20 mouse cellular contexts compared by ENCODE assay signal in the genomic region with DNA sequence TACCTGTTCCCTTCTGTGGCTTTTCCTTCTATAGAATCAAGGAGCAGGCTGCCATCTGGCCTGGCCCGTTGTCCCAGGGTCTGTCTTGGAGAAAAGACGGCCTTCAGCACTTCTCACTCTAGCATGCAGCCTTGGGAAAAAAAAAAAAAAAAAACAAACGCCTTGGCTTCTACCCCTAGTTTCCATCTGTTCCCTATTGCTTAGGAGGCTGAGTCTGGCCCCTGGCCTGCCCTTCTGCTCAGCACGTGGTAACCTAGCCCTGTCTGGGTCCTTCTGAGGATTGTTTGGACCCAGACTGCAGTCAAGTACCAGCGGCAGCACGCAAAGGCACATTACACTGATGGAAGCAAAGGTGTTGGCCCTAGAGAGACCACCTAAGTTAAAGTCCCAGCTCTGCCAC. TPM values are rescaled to one million over a fixed set of nuclear protein-coding genes. Genes with fewer than 3 reads are reported as not detected.
DNase-seq lines count a peak whose midpoint lies in the region; ATAC-seq and TF ChIP-seq lines count a peak whose summit lies in the region.
"Had no signal": no experiment of that assay in that cellular context is flagged by ENCODE, and none has a peak within 500 bp of the region (broad histone marks: within the 10 kb centered on the region; RNA-seq: fewer than 3 reads in every experiment).

No protein-coding gene starts in this region.

- H3K27me3 ChIP-seq in cerebellum, adult 2 months (ENCODE audit: control insufficient read depth, insufficient read depth, low read length), result no peaks in the 10 kb centered on the region

- TF ChIP-seq POLR2A in cerebellum, adult 2 months (IDR thresholded peaks at IDR 0.05; ENCODE audit: borderline replicate concordance, insufficient read depth, low read length), result no peak
- TF ChIP-seq POLR2A in embryonic fibroblast, embryonic 13.5 days (IDR thresholded peaks at IDR 0.05; ENCODE audit: low read depth, low read length), result no peak

- intact Hi-C loops in left cerebral cortex, adult 2 months (cut with DNase I), result loop anchor here (5.0 to 10.0 kb wide), 2 partner anchors 170 to 267 kb away; a partner anchor contains a TSS
- intact Hi-C loops in left cerebral cortex, postnatal 36 days (cut with DNase I), result no loop called here
- intact Hi-C loops in gastrocnemius, adult 2 months (cut with DNase I), result loop anchor here (5.0 kb wide), 1 partner anchor 75 kb away; no protein-coding TSS in a partner anchor

- no peak for TF ChIP-seq CTCF in left cerebral cortex, adult 2 months (IDR thresholded peaks at IDR 0.05)
- no peak for TF ChIP-seq CTCF in cerebellum, adult 2 months (IDR thresholded peaks at IDR 0.05; ENCODE audit: borderline replicate concordance, insufficient read depth, low read depth, low read length)
- TF ChIP-seq CTCF in embryonic fibroblast, embryonic 13.5 days (IDR thresholded peaks at IDR 0.05; ENCODE audit: borderline replicate concordance, insufficient read depth, low read length), result no peak
- TF ChIP-seq CTCF in gastrocnemius, adult 2 months (IDR thresholded peaks at IDR 0.05), result no peak

- no peak overlapping the region for H3K4me3 ChIP-seq in left cerebral cortex, adult 2 months
- H3K4me3 ChIP-seq in cerebellum, adult 2 months (replicated peaks; ENCODE audit: insufficient read depth, low read depth, low read length), result no peak overlapping the region
- no peak overlapping the region for H3K4me3 ChIP-seq in embryonic fibroblast, embryonic 13.5 days (ENCODE audit: insufficient read depth, low read length)
- H3K4me3 ChIP-seq in gastrocnemius, adult 2 months, result no peak overlapping the region
- H3K4me3 ChIP-seq: heart, adult 2 months; neural tube, embryonic 15.5 days; stomach, embryonic 15.5 days had no signal

- 10% methylated on average over 6 of the region's 6 CpGs for WGBS in cerebellum, adult 2 months

- ATAC-seq in erythroblast, adult 5-6 weeks (replicated peaks; ENCODE audit: low FRiP score, poor library complexity, severe bottlenecking), result no peak
- ATAC-seq: hindbrain, embryonic 16.5 days had no signal

- H3K4me1 ChIP-seq in cerebellum, adult 2 months (ENCODE audit: control insufficient read depth, insufficient read depth, low read length), result peaks cover 43% of the 10 kb centered on the region
- peaks cover 10% of the 10 kb centered on the region for H3K4me1 ChIP-seq in embryonic fibroblast, embryonic 13.5 days (ENCODE audit: control insufficient read depth, insufficient read depth, low read length)

- peak; percentile 2 for DNase-seq in adrenal gland, postnatal 10 days
- DNase-seq in adrenal gland, postnatal 36 days, result no peak
- no peak for DNase-seq in left cerebral cortex, adult 2 months (ENCODE audit: extremely low spot score in 1 of 2, low spot score in 2 of 2)
- no peak for DNase-seq in left cerebral cortex, postnatal 36 days (ENCODE audit: low spot score in 2 of 2)
- DNase-seq in cerebellum, adult 2 months, result peak; percentile 78 to 88
- no peak for DNase-seq in gastrocnemius, adult 2 months
- DNase-seq: heart, adult 2 months; kidney, adult 11 months; kidney, postnatal 14 days; layer of hippocampus, adult 9-11 months; lung, postnatal 10 days; spleen, adult 18-20 months; thymus, postnatal 4 days had no signal

- peak overlapping the region; percentile 93; the same call in 1 of the 2 replicates for H3K27ac ChIP-seq in left cerebral cortex, adult 2 months
- peak overlapping the region; percentile 57 for H3K27ac ChIP-seq in cerebellum, adult 2 months (ENCODE audit: insufficient read depth, low read length)
- H3K27ac ChIP-seq in embryonic fibroblast, embryonic 13.5 days (ENCODE audit: insufficient read depth, low read length), result peak overlapping the region; percentile 1; the same call in 1 of the 2 replicates
- H3K27ac ChIP-seq in gastrocnemius, adult 2 months, result no peak overlapping the region
- H3K27ac ChIP-seq: heart, adult 2 months; liver, embryonic 14.5 days; neural tube, embryonic 15.5 days; stomach, embryonic 15.5 days had no signal

RNA-seq across cellular contexts. Expression of a gene that starts 2.3 kb away (rescaled TPM):
- 10 to 100 TPM; 18.0 to 19.8 TPM for total RNA-seq in adrenal gland, postnatal 10 days (2021)
- 10 to 100 TPM in 1 of 2 experiments, 1 to 10 TPM in 1; 7.5 to 22.3 TPM for total RNA-seq in adrenal gland, postnatal 36 days (2021)
- total RNA-seq in left cerebral cortex, adult 2 months (2021), result 100 to 1,000 TPM; 151 to 160 TPM
- 100 to 1,000 TPM; 130 to 162 TPM for total RNA-seq in left cerebral cortex, postnatal 36 days (2021)
- polyA plus RNA-seq in cerebellum, adult 2 months (2012; rRNA removed), result 177 and 189 TPM in 2 replicates
- polyA plus RNA-seq in embryonic fibroblast, embryonic 13.5 days (2011; ENCODE audit: insufficient read length, low read depth, missing spikeins), result 6.5 and 17.5 TPM in 2 replicates
- total RNA-seq in erythroblast, adult 5-6 weeks (2015; ENCODE audit: low replicate concordance), result 0.84 TPM in 1 of 2 replicates, not detected in the other
- total RNA-seq in erythroblast, adult 5-6 weeks (2017; ENCODE audit: low replicate concordance), result 1.1 TPM in 1 of 2 replicates, not detected in the other
- 10 to 100 TPM in 1 of 2 experiments, 1 to 10 TPM in 1; 9.0 to 14.4 TPM for total RNA-seq in gastrocnemius, adult 2 months (2021)
- total RNA-seq: megakaryocyte-erythroid progenitor cell, adult 5-6 weeks had no signal

RNA-seq across cellular contexts. Expression of a gene that starts 26.9 kb away (rescaled TPM):
- total RNA-seq in adrenal gland, postnatal 10 days (2021), result 10 to 100 TPM; 71.2 to 74.8 TPM
- total RNA-seq in adrenal gland, postnatal 36 days (2021), result 10 to 100 TPM; 68.5 to 87.0 TPM
- total RNA-seq in left cerebral cortex, adult 2 months (2021), result 100 to 1,000 TPM; 101 to 109 TPM
- total RNA-seq in left cerebral cortex, postnatal 36 days (2021), result 100 to 1,000 TPM; 108 to 128 TPM
- 133 and 140 TPM in 2 replicates for polyA plus RNA-seq in cerebellum, adult 2 months (2012; rRNA removed)
- polyA plus RNA-seq in embryonic fibroblast, embryonic 13.5 days (2011; ENCODE audit: insufficient read length, low read depth, missing spikeins), result 55.2 and 56.6 TPM in 2 replicates
- 57.6 and 61.0 TPM in 2 replicates for total RNA-seq in erythroblast, adult 5-6 weeks (2015; ENCODE audit: low replicate concordance)
- 37.5 and 42.4 TPM in 2 replicates for total RNA-seq in erythroblast, adult 5-6 weeks (2017; ENCODE audit: low replicate concordance)
- 10 to 100 TPM; 81.3 to 82.1 TPM for total RNA-seq in gastrocnemius, adult 2 months (2021)

Comparison
In these comparisons a context has a peak if more than half of its experiments do, and no peak if none do; other contexts are left out.
1. DNase-seq: peak in adrenal gland, postnatal 10 days (single experiment) and cerebellum, adult 2 months (2 of 2); none in adrenal gland, postnatal 36 days (0 of 2), left cerebral cortex, adult 2 months (0 of 2), left cerebral cortex, postnatal 36 days (0 of 2) and gastrocnemius, adult 2 months (single experiment).
2. RNA of a gene that starts 2.3 kb away (total RNA-seq): 130 to 162 TPM in left cerebral cortex, postnatal 36 days and 151 to 160 TPM in left cerebral cortex, adult 2 months; 7.5 to 22.3 TPM in adrenal gland, postnatal 36 days, 18.0 to 19.8 TPM in adrenal gland, postnatal 10 days, 9.0 to 14.4 TPM in gastrocnemius, adult 2 months and 0.84 to 1.1 TPM in erythroblast, adult 5-6 weeks; every median in the first group is over 4 times any median in the second.